Mouse (Mus musculus) gastrocnemius, postnatal 4 days (tissue): ENCODE measurements around the gene Gm773. TPM values are rescaled to one million over a fixed set of nuclear protein-coding genes. Genes with fewer than 3 reads are reported as not detected.
"Not testable (repeated sequence)": the region's sequence is repeated elsewhere in the genome, so short reads cannot be mapped to it uniquely, and the experiment has no call there.

ENCODE experiments used
- DNase-seq, 2 experiments: peaks; one replicate each; pipeline ENCODE4 v3.0.0; 2021 to 2022; ENCODE audit warnings: low spot score in 2 of 2, mixed read lengths in 2 of 2
- long read RNA-seq, 2 experiments: library from polyadenylated mRNA; stranded (forward); transcript quantifications; one replicate each; pipeline ENCODE4 v2.0.0; 2021
- total RNA-seq, 2 experiments: library from RNA; stranded (reverse); gene quantifications; 2 replicates each; pipeline ENCODE4 v1.2.3; 2021

Gene Gm773
- total RNA-seq: not detected
- long read RNA-seq, experiment 1: 0 reads
- long read RNA-seq, experiment 2: 0 reads

DNA sequence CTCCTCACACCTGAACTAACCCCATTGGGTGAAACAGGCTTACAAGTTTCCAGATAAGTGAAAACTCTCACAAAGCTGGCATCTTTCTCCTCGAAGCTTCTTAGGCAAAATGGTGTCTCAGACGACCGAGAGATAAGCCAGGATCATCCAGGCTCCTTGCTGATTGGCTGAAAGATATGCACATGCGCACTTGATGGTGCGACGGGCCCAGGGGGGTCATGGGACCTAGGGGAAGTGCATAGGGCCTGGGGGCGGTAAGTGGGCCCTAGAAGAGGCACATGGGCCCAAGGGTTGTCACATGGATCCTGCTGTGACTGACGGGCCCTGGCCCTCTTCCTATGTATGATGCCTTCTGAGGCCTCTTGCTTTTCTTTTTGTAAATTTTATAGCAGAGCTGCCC lies at the start of gene Gm773:
Gene Gm773 (minus strand): TSS at position 111 of the 400 bp plus-strand sequence.
- DNase-seq: no peak

- DNase-seq: not testable (repeated sequence)
Observed at GRCm38 (mm10) chrX:56186449-56186848, 26.2 kb downstream of the Gm773 start.

- DNase-seq: no peak
Observed at GRCm38 (mm10) chrX:56151396-56151795, 61.3 kb downstream of the Gm773 start.

Other genes with a start within 250 kb of the Gm773 start
- gene 3830403N18Rik, start 76.3 kb downstream of the Gm773 start, total RNA-seq: under 1 TPM in 1 of 2 experiments, not detected in 1; 0.49 TPM
- gene Zfp449, start 133.5 kb upstream of the Gm773 start, total RNA-seq: 10 to 100 TPM in 1 of 2 experiments, 1 to 10 TPM in 1; 9.3 to 10.5 TPM
- gene Smim10l2a, start 161.7 kb upstream of the Gm773 start, total RNA-seq: under 1 TPM; 0.39 to 0.60 TPM
- 1 to 10 TPM in 1 of 2 experiments, under 1 TPM in 1; 0.80 to 2.1 TPM for gene Gm2174, start 235.1 kb upstream of the Gm773 start, total RNA-seq
- 10 to 100 TPM; 21.7 to 28.4 TPM for gene Ints6l, start 242.0 kb upstream of the Gm773 start, total RNA-seq